Mouse (Mus musculus) hindbrain, embryonic 13.5 days (tissue): ENCODE measurements around the gene Map4k3. TPM values are rescaled to one million over a fixed set of nuclear protein-coding genes. Genes with fewer than 3 reads are reported as not detected.
"Not testable (repeated sequence)": the region's sequence is repeated elsewhere in the genome, so short reads cannot be mapped to it uniquely, and the experiment has no call there.

Experiments used
- ATAC-seq: fragments of 200-750 bp; cut with Nextera tagmentation; 2 replicates; pipeline ENCODE4 v1.8.0; 2017; ENCODE audit warnings: moderate TSS enrichment; ENCODE audit not compliant: low FRiP score
- H3K27ac ChIP-seq: fragments of 300-500 bp; sonication (generic); 2 replicates; pipeline ENCODE4 v1.5.1; 2015; ENCODE audit warnings: inconsistent platforms, mild to moderate bottlenecking, moderate library complexity
- H3K27me3 ChIP-seq: fragments of 300-500 bp; sonication (generic); 2 replicates; pipeline ENCODE4 v1.6.1; 2015; ENCODE audit warnings: mild to moderate bottlenecking, inconsistent platforms
- H3K36me3 ChIP-seq: fragments of 300-500 bp; sonication (generic); 2 replicates; pipeline ENCODE4 v1.6.1; 2015; ENCODE audit warnings: mild to moderate bottlenecking, inconsistent platforms
- H3K4me1 ChIP-seq: fragments of 300-500 bp; sonication (generic); replicated peaks from 2 replicates; pipeline ENCODE4 v1.6.1; 2015; ENCODE audit warnings: inconsistent platforms
- H3K4me2 ChIP-seq: fragments of 300-500 bp; sonication (generic); 2 replicates; pipeline ENCODE4 v1.6.1; 2015; ENCODE audit warnings: inconsistent platforms, mild to moderate bottlenecking, moderate library complexity
- H3K4me3 ChIP-seq: fragments of 300-500 bp; sonication (generic); 2 replicates; pipeline ENCODE4 v1.5.1; 2015; ENCODE audit warnings: mild to moderate bottlenecking, inconsistent platforms
- H3K9ac ChIP-seq: fragments of 300-500 bp; sonication (generic); 2 replicates; pipeline ENCODE4 v1.6.1; 2015; ENCODE audit warnings: mild to moderate bottlenecking, inconsistent platforms
- H3K9me3 ChIP-seq: fragments of 300-500 bp; sonication (generic); 2 replicates; pipeline ENCODE4 v1.6.1; 2016; ENCODE audit warnings: inconsistent platforms
- WGBS: fragments of 180-500 bp; shearing (Covaris S2); methylation state at CpG from one replicate; pipeline ENCODE4 v1.1.7; 2015; 5-methylcytosine and 5-hydroxymethylcytosine counted together
- polyA plus RNA-seq: library from polyadenylated mRNA; unstranded; fragments of >200 nt; fragmentation: Nextera tagmentation; extraction: Ambion mirVana; gene quantifications from 2 replicates; pipeline ENCODE4 v1.2.1, GENCODE M21; 2015

The Map4k3 gene
- polyA plus RNA-seq, 1 experiment from 2014 or later: 24.1 TPM

GRCm38 (mm10) chr17:80755076-80755871 is 27.0 kb upstream of the Map4k3 start:
- ATAC-seq: no peak

GRCm38 (mm10) chr17:80754589-80754988 is 26.3 kb upstream of the Map4k3 start:
- ATAC-seq: no peak
- Histone ChIP-seq H3K9ac (no peak overlapping the region), H3K27ac (no peak overlapping the region; the same call in 1 of the 2 replicates), H3K4me2 (no peak overlapping the region), H3K4me1 (peaks cover 11% of the 10 kb centered on the region), H3K9me3 (no peaks in the 10 kb centered on the region), H3K4me3 (no peak overlapping the region), H3K27me3 (no peaks in the 10 kb centered on the region), H3K36me3 (no peaks in the 10 kb centered on the region)
- 76% methylated on average over 8 of the region's 8 CpGs for WGBS

More at GRCm38 (mm10) chr17:80755076-80755871, 27.0 kb upstream of the Map4k3 start:
- no peaks in the 10 kb centered on the region for H3K27me3 ChIP-seq
- H3K36me3 ChIP-seq: no peaks in the 10 kb centered on the region
- no peak overlapping the region for H3K4me2 ChIP-seq
- H3K9ac ChIP-seq: no peak overlapping the region
- peaks cover 11% of the 10 kb centered on the region for H3K4me1 ChIP-seq
- no peaks in the 10 kb centered on the region for H3K9me3 ChIP-seq
- no peak overlapping the region for H3K4me3 ChIP-seq
- no peak overlapping the region for H3K27ac ChIP-seq
- 81% methylated on average over 9 of the region's 9 CpGs for WGBS

GRCm38 (mm10) chr17:80752466-80752865 is 24.2 kb upstream of the Map4k3 start:
- H3K36me3 ChIP-seq: no peaks in the 10 kb centered on the region
- peaks cover 11% of the 10 kb centered on the region for H3K4me1 ChIP-seq
- H3K27me3 ChIP-seq: no peaks in the 10 kb centered on the region
- 11% methylated on average over 1 of the region's 1 CpGs for WGBS
- no peak overlapping the region for H3K9ac ChIP-seq
- no peak overlapping the region for H3K4me2 ChIP-seq
- H3K27ac ChIP-seq: no peak overlapping the region; the same call in 1 of the 2 replicates
- no peak overlapping the region for H3K4me3 ChIP-seq
- H3K9me3 ChIP-seq: no peaks in the 10 kb centered on the region
- ATAC-seq: 0 out of 2 replicates have a peak, but pooled peaks have one; percentile 43

GRCm38 (mm10) chr17:80739421-80739820 is 11.1 kb upstream of the Map4k3 start:
- no peaks in the 10 kb centered on the region for H3K36me3 ChIP-seq
- no peaks in the 10 kb centered on the region for H3K4me1 ChIP-seq
- no peak overlapping the region for H3K4me3 ChIP-seq
- no peaks in the 10 kb centered on the region for H3K27me3 ChIP-seq
- H3K9me3 ChIP-seq: no peaks in the 10 kb centered on the region
- 83% methylated on average over 5 of the region's 5 CpGs for WGBS
- ATAC-seq: no peak
- H3K27ac ChIP-seq: no peak overlapping the region
- H3K9ac ChIP-seq: no peak overlapping the region
- no peak overlapping the region for H3K4me2 ChIP-seq

GRCm38 (mm10) chr17:80734700-80735099 is 6.4 kb upstream of the Map4k3 start:
- Histone ChIP-seq H3K9ac (no peak overlapping the region), H3K4me3 (no peak overlapping the region), H3K4me2 (no peak overlapping the region), H3K36me3 (no peaks in the 10 kb centered on the region), H3K27ac (no peak overlapping the region), H3K9me3 (no peaks in the 10 kb centered on the region), H3K27me3 (no peaks in the 10 kb centered on the region), H3K4me1 (no peaks in the 10 kb centered on the region)
- no peak for ATAC-seq
- 82% methylated on average over 6 of the region's 6 CpGs for WGBS

- H3K9me3 ChIP-seq: no peaks in the 10 kb centered on the region
- no peak overlapping the region for H3K27ac ChIP-seq
- peaks cover 9% of the 10 kb centered on the region for H3K4me1 ChIP-seq
- WGBS: 76% methylated on average over 12 of the region's 12 CpGs
- ATAC-seq: no peak
- H3K36me3 ChIP-seq: no peaks in the 10 kb centered on the region
- H3K4me3 ChIP-seq: no peak overlapping the region
- no peak overlapping the region for H3K9ac ChIP-seq
- no peaks in the 10 kb centered on the region for H3K27me3 ChIP-seq
- no peak overlapping the region for H3K4me2 ChIP-seq
Observed at GRCm38 (mm10) chr17:80733121-80733800, 5.0 kb upstream of the Map4k3 start.

GRCm38 (mm10) chr17:80732256-80732655 is 4.0 kb upstream of the Map4k3 start:
- Histone ChIP-seq H3K9me3 (no peaks in the 10 kb centered on the region), H3K4me3 (no peak overlapping the region), H3K36me3 (no peaks in the 10 kb centered on the region), H3K27ac (no peak overlapping the region), H3K9ac (no peak overlapping the region), H3K4me1 (peaks cover 10% of the 10 kb centered on the region), H3K27me3 (no peaks in the 10 kb centered on the region), H3K4me2 (no peak overlapping the region)
- no peak for ATAC-seq
- 92% methylated on average over 4 of the region's 4 CpGs for WGBS

GRCm38 (mm10) chr17:80730283-80730682 is 2.0 kb upstream of the Map4k3 start:
- H3K9ac ChIP-seq, H3K4me2 ChIP-seq, H3K36me3 ChIP-seq, H3K4me3 ChIP-seq, H3K9me3 ChIP-seq, ATAC-seq, H3K27me3 ChIP-seq, H3K27ac ChIP-seq: not testable (repeated sequence)
- peaks cover 27% of the 10 kb centered on the region for H3K4me1 ChIP-seq
- 91% methylated on average over 6 of the region's 6 CpGs for WGBS

- no peak overlapping the region for H3K4me3 ChIP-seq
- no peak for ATAC-seq
- no peaks in the 10 kb centered on the region for H3K36me3 ChIP-seq
- H3K27me3 ChIP-seq: no peaks in the 10 kb centered on the region
- WGBS: 88% methylated on average over 5 of the region's 5 CpGs
- no peak overlapping the region for H3K9ac ChIP-seq
- peaks cover 30% of the 10 kb centered on the region for H3K4me1 ChIP-seq
- H3K9me3 ChIP-seq: no peaks in the 10 kb centered on the region
- no peak overlapping the region for H3K27ac ChIP-seq
- no peak overlapping the region for H3K4me2 ChIP-seq
Observed at GRCm38 (mm10) chr17:80729825-80730224, 1.5 kb upstream of the Map4k3 start.

- WGBS: 32% methylated on average over 9 of the region's 9 CpGs
- Histone ChIP-seq H3K9me3 (no peaks in the 10 kb centered on the region), H3K4me2 (peak overlapping the region; percentile 84; the same call in 1 of the 2 replicates), H3K4me3 (no peak overlapping the region), H3K4me1 (peaks cover 36% of the 10 kb centered on the region), H3K9ac (no peak overlapping the region), H3K27me3 (no peaks in the 10 kb centered on the region), H3K36me3 (no peaks in the 10 kb centered on the region), H3K27ac (no peak overlapping the region; the same call in 1 of the 2 replicates)
- no peak for ATAC-seq
Observed at GRCm38 (mm10) chr17:80729080-80729749, 930 bp upstream of the Map4k3 start.

GRCm38 (mm10) chr17:80727341-80727951 is 839 bp downstream of the Map4k3 start:
- peak overlapping the region; percentile 96 for H3K4me3 ChIP-seq
- H3K4me2 ChIP-seq: peak overlapping the region; percentile 84
- no peaks in the 10 kb centered on the region for H3K36me3 ChIP-seq
- no peaks in the 10 kb centered on the region for H3K9me3 ChIP-seq
- H3K9ac ChIP-seq: peak overlapping the region; percentile 93
- no peaks in the 10 kb centered on the region for H3K27me3 ChIP-seq
- peak overlapping the region; percentile 96 for H3K27ac ChIP-seq
- under 1% methylated on average over 50 of the region's 54 CpGs for WGBS
- peak; percentile 74 for ATAC-seq
- H3K4me1 ChIP-seq: peaks cover 51% of the 10 kb centered on the region

- 11% methylated on average over 8 of the region's 8 CpGs for WGBS
- Histone ChIP-seq H3K4me2 (peak overlapping the region; percentile 84), H3K9me3 (no peaks in the 10 kb centered on the region), H3K27me3 (no peaks in the 10 kb centered on the region), H3K36me3 (no peaks in the 10 kb centered on the region), H3K4me1 (peaks cover 58% of the 10 kb centered on the region), H3K9ac (peak overlapping the region; percentile 93), H3K4me3 (peak overlapping the region; percentile 96), H3K27ac (no peak overlapping the region)
- no peak for ATAC-seq
Observed at GRCm38 (mm10) chr17:80726821-80727220, 1.5 kb downstream of the Map4k3 start.
